ENCODE assay signal across 9 mouse cellular contexts in genomic region chr7:109707023-109707785, GRCm38 (mm10). TPM values are rescaled to one million over a fixed set of nuclear protein-coding genes. Genes with fewer than 3 reads are reported as not detected.
A peak's percentile ranks its signal among the peaks of the same experiment; 100 is the strongest.
DNase-seq lines count a peak whose midpoint lies in the region; ATAC-seq and TF ChIP-seq lines count a peak whose summit lies in the region.
"Had no signal": no experiment of that assay in that cellular context is flagged by ENCODE, and none has a peak within 500 bp of the region (broad histone marks: within the 10 kb centered on the region; RNA-seq: fewer than 3 reads in every experiment).

No protein-coding gene starts in this region.

- H3K27ac ChIP-seq in hindbrain, embryonic 11.5 days (ENCODE audit: low read depth, low read length) = no peak overlapping the region
- no peak overlapping the region for H3K27ac ChIP-seq in hindbrain, embryonic 12.5 days
- no peak overlapping the region for H3K27ac ChIP-seq in embryonic facial prominence, embryonic 10.5 days (replicated peaks)
- H3K27ac ChIP-seq in forebrain, embryonic 16.5 days (ENCODE audit: low read length) = no peak overlapping the region

- H3K4me2 ChIP-seq in hindbrain, embryonic 11.5 days (replicated peaks; ENCODE audit: low read depth, low read length) = no peak overlapping the region
- no peak overlapping the region for H3K4me2 ChIP-seq in hindbrain, embryonic 12.5 days (replicated peaks)
- peak overlapping the region; percentile 31 for H3K4me2 ChIP-seq in myocyte (ENCODE audit: low read depth)
- no peak overlapping the region for H3K4me2 ChIP-seq in forebrain, embryonic 16.5 days (ENCODE audit: low read length)
- H3K4me2 ChIP-seq: lung, embryonic 15.5 days had no signal

- peak; percentile 23 for TF ChIP-seq CTCF in C2C12 (IDR thresholded peaks at IDR 0.05; ENCODE audit: control insufficient read depth, insufficient read depth, insufficient read length)

- H3K79me3 ChIP-seq in C2C12 (ENCODE audit: low read depth) = no peaks in the 10 kb centered on the region

- H3ac ChIP-seq in C2C12 (ENCODE audit: control insufficient read depth, insufficient read length, low read depth) = no peak overlapping the region
- no peak overlapping the region for H3ac ChIP-seq in myocyte (ENCODE audit: control insufficient read depth, insufficient read length)

- H3K36me3 ChIP-seq in hindbrain, embryonic 11.5 days (ENCODE audit: control insufficient read depth, insufficient read depth, low read length) = peaks cover 2% of the 10 kb centered on the region; the same call in 1 of the 2 replicates
- peaks cover 18% of the 10 kb centered on the region for H3K36me3 ChIP-seq in hindbrain, embryonic 12.5 days
- H3K36me3 ChIP-seq in C2C12 (ENCODE audit: control insufficient read depth, insufficient read depth) (no peaks in the 10 kb centered on the region), myocyte (ENCODE audit: control insufficient read depth, insufficient read depth) (peaks cover 6% of the 10 kb centered on the region)
- peaks cover 47% of the 10 kb centered on the region for H3K36me3 ChIP-seq in embryonic facial prominence, embryonic 10.5 days (replicated peaks)
- H3K36me3 ChIP-seq in forebrain, embryonic 16.5 days (ENCODE audit: control insufficient read depth, insufficient read depth) = no peaks in the 10 kb centered on the region

- TF ChIP-seq POLR2A in myocyte (IDR thresholded peaks at IDR 0.05; ENCODE audit: insufficient read length, low read depth) = no peak

- H3K79me2 ChIP-seq in C2C12 (ENCODE audit: control insufficient read depth, insufficient read depth) (no peaks in the 10 kb centered on the region), myocyte (ENCODE audit: control insufficient read depth, insufficient read depth) (no peaks in the 10 kb centered on the region)

- DNase-seq in hindbrain, embryonic 11.5 days (ENCODE audit: low spot score) = peak; percentile 51
- DNase-seq in adrenal gland, postnatal 10 days = peak; percentile 60
- DNase-seq in embryonic facial prominence, embryonic 10.5 days (ENCODE audit: low spot score) = peak; percentile 55
- peak; percentile 66 to 69 for DNase-seq in kidney, postnatal 25 days

- WGBS in hindbrain, embryonic 11.5 days = 59% methylated on average over 4 of the region's 4 CpGs
- 59% methylated on average over 4 of the region's 4 CpGs for WGBS in hindbrain, embryonic 12.5 days
- 62% methylated on average over 4 of the region's 4 CpGs for WGBS in embryonic facial prominence, embryonic 10.5 days
- WGBS in forebrain, embryonic 16.5 days = 51% methylated on average over 4 of the region's 4 CpGs

- H3K27me3 ChIP-seq in hindbrain, embryonic 11.5 days (ENCODE audit: control insufficient read depth, insufficient read depth, low read length) = no peaks in the 10 kb centered on the region
- no peaks in the 10 kb centered on the region for H3K27me3 ChIP-seq in hindbrain, embryonic 12.5 days
- no peaks in the 10 kb centered on the region for H3K27me3 ChIP-seq in C2C12 (ENCODE audit: control insufficient read depth, insufficient read depth, insufficient read length)
- peaks cover 10% of the 10 kb centered on the region for H3K27me3 ChIP-seq in embryonic facial prominence, embryonic 10.5 days (replicated peaks; ENCODE audit: low read depth, poor library complexity, severe bottlenecking)
- no peaks in the 10 kb centered on the region for H3K27me3 ChIP-seq in myocyte (ENCODE audit: control insufficient read depth, insufficient read depth, insufficient read length)
- H3K27me3 ChIP-seq in forebrain, embryonic 16.5 days (replicated peaks; ENCODE audit: control insufficient read depth, insufficient read depth, low read length) = no peaks in the 10 kb centered on the region
- H3K27me3 ChIP-seq: lung, embryonic 15.5 days had no signal

- no peak overlapping the region for H3K9ac ChIP-seq in hindbrain, embryonic 11.5 days (ENCODE audit: low read depth, low read length)
- H3K9ac ChIP-seq in hindbrain, embryonic 12.5 days = no peak overlapping the region
- H3K9ac ChIP-seq in forebrain, embryonic 16.5 days (replicated peaks; ENCODE audit: low read depth, low read length) = no peak overlapping the region
- H3K9ac ChIP-seq: lung, embryonic 15.5 days had no signal

- H3K4me3 ChIP-seq in hindbrain, embryonic 11.5 days (ENCODE audit: low read depth, low read length) = no peak overlapping the region
- H3K4me3 ChIP-seq in hindbrain, embryonic 12.5 days = no peak overlapping the region
- no peak overlapping the region for H3K4me3 ChIP-seq in C2C12 (ENCODE audit: insufficient read depth, poor library complexity, severe bottlenecking)
- no peak overlapping the region for H3K4me3 ChIP-seq in embryonic facial prominence, embryonic 10.5 days
- no peak overlapping the region for H3K4me3 ChIP-seq in myocyte
- no peak overlapping the region for H3K4me3 ChIP-seq in forebrain, embryonic 16.5 days (replicated peaks; ENCODE audit: low read length)
- H3K4me3 ChIP-seq: lung, embryonic 15.5 days had no signal

- H3K9me3 ChIP-seq in hindbrain, embryonic 11.5 days (ENCODE audit: control insufficient read depth, low read length) = no peaks in the 10 kb centered on the region
- no peaks in the 10 kb centered on the region for H3K9me3 ChIP-seq in hindbrain, embryonic 12.5 days (replicated peaks)
- H3K9me3 ChIP-seq in embryonic facial prominence, embryonic 10.5 days = no peaks in the 10 kb centered on the region
- no peaks in the 10 kb centered on the region for H3K9me3 ChIP-seq in forebrain, embryonic 16.5 days (ENCODE audit: control insufficient read depth, low read length)
- H3K9me3 ChIP-seq: lung, embryonic 15.5 days had no signal

- no peaks in the 10 kb centered on the region for H3K4me1 ChIP-seq in hindbrain, embryonic 11.5 days (replicated peaks; ENCODE audit: control insufficient read depth, insufficient read depth, low read length)
- 0 out of 2 replicates have a peak, but pooled peaks cover 2% of the 10 kb centered on the region for H3K4me1 ChIP-seq in hindbrain, embryonic 12.5 days
- H3K4me1 ChIP-seq in embryonic facial prominence, embryonic 10.5 days = peaks cover 13% of the 10 kb centered on the region
- H3K4me1 ChIP-seq in forebrain, embryonic 16.5 days (replicated peaks; ENCODE audit: control insufficient read depth, insufficient read depth, low read length) = peaks cover 8% of the 10 kb centered on the region; the same call in 1 of the 2 replicates

- no peak for ATAC-seq in hindbrain, embryonic 11.5 days (ENCODE audit: low FRiP score)
- ATAC-seq in hindbrain, embryonic 12.5 days (ENCODE audit: low FRiP score) = no peak
- ATAC-seq in forebrain, embryonic 16.5 days = no peak

TF ChIP-seq in C2C12, 6 proteins besides CTCF, POLR2A, EP300 and RAD21 (continues in another document):
- TF ChIP-seq MYOD1 (IDR thresholded peaks at IDR 0.05; ENCODE audit: control insufficient read depth, insufficient read length, low read depth) = peak; percentile 55

TF ChIP-seq in myocyte, 11 proteins besides CTCF, POLR2A, EP300 and RAD21 (continues in another document):
- TF ChIP-seq CEBPB (IDR thresholded peaks at IDR 0.05; ENCODE audit: insufficient read depth, poor library complexity, severe bottlenecking) = no peak

RNA-seq across cellular contexts. Expression of gene Akip1, which starts 3.7 kb away (rescaled TPM):
- polyA plus RNA-seq in hindbrain, embryonic 11.5 days (2014; fragmentation: Nextera tagmentation; extraction: Ambion mirVana) = 19.0 and 22.2 TPM in 2 replicates
- 15.4 and 18.2 TPM in 2 replicates for polyA plus RNA-seq in hindbrain, embryonic 12.5 days (2016; fragmentation: Nextera tagmentation; extraction: Ambion mirVana)
- polyA plus RNA-seq in C2C12 (2012; fragmentation: generic; extraction: Trizol) (7.0 TPM), myocyte (2012; fragmentation: generic; extraction: Trizol) (17.8 TPM)
- total RNA-seq in adrenal gland, postnatal 10 days (2021) = 10 to 100 TPM; 36.8 to 38.5 TPM
- polyA plus RNA-seq in embryonic facial prominence, embryonic 10.5 days (2016; fragmentation: Nextera tagmentation; extraction: Ambion mirVana) = 24.4 and 24.8 TPM in 2 replicates
- polyA plus RNA-seq in forebrain, embryonic 16.5 days (2015; fragmentation: Nextera tagmentation; extraction: Ambion mirVana) = 13.0 and 19.4 TPM in 2 replicates

RNA-seq across cellular contexts. Expression of gene St5, which starts 3.8 kb away (rescaled TPM):
- polyA plus RNA-seq in hindbrain, embryonic 11.5 days (2014; fragmentation: Nextera tagmentation; extraction: Ambion mirVana) = 32.5 and 39.7 TPM in 2 replicates
- 40.3 and 45.3 TPM in 2 replicates for polyA plus RNA-seq in hindbrain, embryonic 12.5 days (2016; fragmentation: Nextera tagmentation; extraction: Ambion mirVana)
- polyA plus RNA-seq in C2C12 (2012; fragmentation: generic; extraction: Trizol) (28.6 TPM), myocyte (2012; fragmentation: generic; extraction: Trizol) (34.1 TPM)
- 10 to 100 TPM; 48.2 to 55.3 TPM for total RNA-seq in adrenal gland, postnatal 10 days (2021)
- 41.7 and 46.4 TPM in 2 replicates for polyA plus RNA-seq in embryonic facial prominence, embryonic 10.5 days (2016; fragmentation: Nextera tagmentation; extraction: Ambion mirVana)
- 10.9 and 14.4 TPM in 2 replicates for polyA plus RNA-seq in forebrain, embryonic 16.5 days (2015; fragmentation: Nextera tagmentation; extraction: Ambion mirVana)

RNA-seq across cellular contexts. Expression of gene BC051019, which starts 16.4 kb away (rescaled TPM):
- polyA plus RNA-seq in hindbrain, embryonic 11.5 days (2014; fragmentation: Nextera tagmentation; extraction: Ambion mirVana) = 0.37 and 0.47 TPM in 2 replicates
- polyA plus RNA-seq in hindbrain, embryonic 12.5 days (2016; fragmentation: Nextera tagmentation; extraction: Ambion mirVana) = 0.74 and 0.78 TPM in 2 replicates
- polyA plus RNA-seq in C2C12 (2012; fragmentation: generic; extraction: Trizol) (0.35 TPM), myocyte (2012; fragmentation: generic; extraction: Trizol) (33.3 TPM)
- not detected for total RNA-seq in adrenal gland, postnatal 10 days (2021)
- 0.17 TPM in 1 of 2 replicates, not detected in the other for polyA plus RNA-seq in embryonic facial prominence, embryonic 10.5 days (2016; fragmentation: Nextera tagmentation; extraction: Ambion mirVana)
- 0.16 and 0.48 TPM in 2 replicates for polyA plus RNA-seq in forebrain, embryonic 16.5 days (2015; fragmentation: Nextera tagmentation; extraction: Ambion mirVana)

RNA-seq across cellular contexts. Expression of gene Ascl3, which starts 24.3 kb away (rescaled TPM):
- not detected in 2 replicates for polyA plus RNA-seq in hindbrain, embryonic 11.5 days (2014; fragmentation: Nextera tagmentation; extraction: Ambion mirVana)
- polyA plus RNA-seq in hindbrain, embryonic 12.5 days (2016; fragmentation: Nextera tagmentation; extraction: Ambion mirVana) = 0.47 TPM in 1 of 2 replicates, not detected in the other
- polyA plus RNA-seq in C2C12 (2012; fragmentation: generic; extraction: Trizol) (0.11 TPM), myocyte (2012; fragmentation: generic; extraction: Trizol) (0.24 TPM)
- total RNA-seq in adrenal gland, postnatal 10 days (2021) = not detected
- polyA plus RNA-seq in embryonic facial prominence, embryonic 10.5 days (2016; fragmentation: Nextera tagmentation; extraction: Ambion mirVana) = not detected in 2 replicates
- not detected in 2 replicates for polyA plus RNA-seq in forebrain, embryonic 16.5 days (2015; fragmentation: Nextera tagmentation; extraction: Ambion mirVana)

RNA-seq across cellular contexts. Expression of gene Tmem9b, which starts 45.5 kb away (rescaled TPM):
- polyA plus RNA-seq in hindbrain, embryonic 11.5 days (2014; fragmentation: Nextera tagmentation; extraction: Ambion mirVana) = 63.2 and 71.2 TPM in 2 replicates
- polyA plus RNA-seq in hindbrain, embryonic 12.5 days (2016; fragmentation: Nextera tagmentation; extraction: Ambion mirVana) = 62.5 and 69.9 TPM in 2 replicates
- polyA plus RNA-seq in C2C12 (2012; fragmentation: generic; extraction: Trizol) (39.0 TPM), myocyte (2012; fragmentation: generic; extraction: Trizol) (57.1 TPM)
- 10 to 100 TPM; 36.3 to 36.7 TPM for total RNA-seq in adrenal gland, postnatal 10 days (2021)
- polyA plus RNA-seq in embryonic facial prominence, embryonic 10.5 days (2016; fragmentation: Nextera tagmentation; extraction: Ambion mirVana) = 26.2 and 27.5 TPM in 2 replicates
- 98.7 and 100 TPM in 2 replicates for polyA plus RNA-seq in forebrain, embryonic 16.5 days (2015; fragmentation: Nextera tagmentation; extraction: Ambion mirVana)

Comparison
In these comparisons a context has a peak if more than half of its experiments do, and no peak if none do; other contexts are left out.
1. RNA of gene BC051019, which starts 16.4 kb away (polyA plus RNA-seq): 33.3 TPM in myocyte (single experiment); 0.74 to 0.78 TPM in hindbrain, embryonic 12.5 days, 0.37 to 0.47 TPM in hindbrain, embryonic 11.5 days, 0.35 TPM in C2C12 (single experiment), 0.17 TPM in embryonic facial prominence, embryonic 10.5 days and 0.16 to 0.48 TPM in forebrain, embryonic 16.5 days; every median in the first group is over 10 times any median in the second.
2. Peak in every context shown above with its lines, with median percentiles within 50 percentile points of each other: DNase-seq.